Comparison of ENCODE assay signal across 40 mouse cellular contexts in the genomic region with DNA sequence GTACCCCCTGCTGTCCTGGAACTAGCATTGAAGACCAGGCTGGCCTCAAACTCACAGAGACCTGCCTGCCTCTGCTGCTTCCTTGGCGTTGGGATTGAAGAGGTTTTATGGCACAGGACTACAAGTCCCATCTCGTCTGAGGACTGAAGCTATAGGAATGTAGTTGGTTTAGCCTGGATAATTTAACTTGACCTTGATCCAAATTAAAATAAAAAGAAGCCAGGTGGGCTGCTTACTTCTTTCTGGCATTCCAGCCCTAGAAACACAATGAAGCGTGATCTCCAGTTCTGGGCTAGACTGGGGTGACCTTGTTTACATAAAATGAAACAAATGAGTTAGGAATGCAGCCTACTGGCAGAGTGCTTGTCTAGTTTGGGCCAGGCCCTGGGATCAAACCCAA. TPM values are rescaled to one million over a fixed set of nuclear protein-coding genes. Genes with fewer than 3 reads are reported as not detected.
"Had no signal": no experiment of that assay in that cellular context is flagged by ENCODE, and none has a peak within 500 bp of the region (broad histone marks: within the 10 kb centered on the region; RNA-seq: fewer than 3 reads in every experiment).

No protein-coding gene starts in this region.

- H3K4me1 ChIP-seq: intestine, embryonic 15.5 days; limb, embryonic 12.5 days had no signal

- H3K9ac ChIP-seq: heart, embryonic 12.5 days; hindbrain, embryonic 12.5 days; hindbrain, embryonic 14.5 days; intestine, embryonic 15.5 days; limb, embryonic 12.5 days; liver, embryonic 13.5 days; liver, embryonic 15.5 days; liver, postnatal 0 days had no signal

- H3K4me3 ChIP-seq: heart, embryonic 12.5 days; hindbrain, embryonic 12.5 days; intestine, embryonic 15.5 days; layer of hippocampus, adult 2 months; left cerebral cortex, adult 2 months; limb, embryonic 12.5 days; liver, embryonic 13.5 days; liver, embryonic 15.5 days had no signal

- H3K9me3 ChIP-seq: heart, embryonic 12.5 days; hindbrain, embryonic 12.5 days; intestine, embryonic 15.5 days; limb, embryonic 10.5 days; liver, embryonic 13.5 days; liver, embryonic 15.5 days had no signal

- DNase-seq: gastrocnemius, postnatal 14 days; gastrocnemius, postnatal 36 days; heart, adult 18-20 months; heart, postnatal 10 days; heart, postnatal 4 days; kidney, adult 18-20 months; kidney, adult 8-10 months; kidney, postnatal 10 days; kidney, postnatal 25 days; kidney, postnatal 4 days; liver; liver, embryonic 13.5 days; liver, postnatal 0 days had no signal

- ATAC-seq: hindbrain, embryonic 16.5 days; inflammation-experienced regulatory T-cells, adult 6 months; intestine, embryonic 15.5 days; intestine, postnatal 0 days; liver, postnatal 0 days had no signal

- H3K27ac ChIP-seq: hindbrain, embryonic 10.5 days; hindbrain, embryonic 12.5 days; hindbrain, embryonic 14.5 days; intestine, embryonic 15.5 days; layer of hippocampus, adult 2 months; left cerebral cortex, adult 2 months; limb, embryonic 10.5 days; limb, embryonic 12.5 days; liver, embryonic 13.5 days; liver, embryonic 15.5 days had no signal

- H3K27me3 ChIP-seq: heart, embryonic 12.5 days; intestine, embryonic 15.5 days; limb, embryonic 12.5 days; liver, embryonic 13.5 days; liver, embryonic 15.5 days had no signal

RNA-seq across cellular contexts. Expression of gene Pramel1, which starts 19.9 kb away (rescaled TPM):
- total RNA-seq: gastrocnemius, adult 18-20 months; gastrocnemius, adult 8-10 months; gastrocnemius, postnatal 36 days; heart, adult 18-20 months; heart, postnatal 10 days; heart, postnatal 25 days; heart, postnatal 4 days; layer of hippocampus, adult 2 months; layer of hippocampus, postnatal 25 days; left cerebral cortex, adult 2 months; left cerebral cortex, postnatal 36 days had no signal
- polyA plus RNA-seq: gonadal fat pad, adult 2 months; heart, embryonic 12.5 days; heart, embryonic 14.5 days; heart, embryonic 16.5 days; hindbrain, embryonic 10.5 days; hindbrain, embryonic 12.5 days; hindbrain, embryonic 14.5 days; hindbrain, embryonic 16.5 days; inflammation-experienced regulatory T-cells, adult 6 months; intestine, embryonic 15.5 days; intestine, postnatal 0 days; kidney, embryonic 14.5 days; kidney, embryonic 16.5 days; limb, embryonic 10.5 days; limb, embryonic 12.5 days; liver, embryonic 11.5 days; liver, embryonic 13.5 days; liver, embryonic 15.5 days; liver, postnatal 0 days had no signal

RNA-seq across cellular contexts. Expression of gene Oog4, which starts 36.0 kb away (rescaled TPM):
- total RNA-seq: gastrocnemius, adult 18-20 months; gastrocnemius, adult 8-10 months; gastrocnemius, postnatal 14 days; gastrocnemius, postnatal 36 days; heart, adult 18-20 months; heart, postnatal 10 days; heart, postnatal 25 days; heart, postnatal 4 days; layer of hippocampus, adult 2 months; layer of hippocampus, postnatal 10 days; layer of hippocampus, postnatal 25 days; left cerebral cortex, adult 2 months; left cerebral cortex, postnatal 14 days; left cerebral cortex, postnatal 36 days had no signal
- polyA plus RNA-seq: gonadal fat pad, adult 2 months; heart, embryonic 12.5 days; heart, embryonic 14.5 days; heart, embryonic 16.5 days; hindbrain, embryonic 10.5 days; hindbrain, embryonic 12.5 days; hindbrain, embryonic 14.5 days; hindbrain, embryonic 16.5 days; inflammation-experienced regulatory T-cells, adult 6 months; intestine, embryonic 15.5 days; intestine, postnatal 0 days; kidney, embryonic 14.5 days; kidney, embryonic 16.5 days; limb, embryonic 10.5 days; limb, embryonic 12.5 days; limb, embryonic 14.5 days; liver, embryonic 11.5 days; liver, embryonic 13.5 days; liver, embryonic 15.5 days; liver, postnatal 0 days had no signal
